Mouse (Mus musculus) cerebellum, adult 2 months (tissue): ENCODE data around the gene Fst. TPM values are rescaled to one million over a fixed set of nuclear protein-coding genes. Genes with fewer than 3 reads are reported as not detected.

Experiments
- DNase-seq, 2 experiments: peaks; one replicate each; pipeline ENCODE4 v3.0.0; 2021
- H3K27ac ChIP-seq: fragments of 200-500 bp; 2 replicates; pipeline ENCODE4 v1.5.1; 2012; ENCODE audit warnings: low read length, control low read depth, inconsistent platforms; ENCODE audit not compliant: insufficient read depth
- H3K27me3 ChIP-seq: fragments of 200-500 bp; 2 replicates; pipeline ENCODE4 v1.6.1; 2012; ENCODE audit warnings: inconsistent platforms, mild to moderate bottlenecking, low read length, moderate library complexity; ENCODE audit not compliant: control insufficient read depth, insufficient read depth
- H3K4me1 ChIP-seq: fragments of 200-500 bp; 2 replicates; pipeline ENCODE4 v1.6.1; 2011; ENCODE audit warnings: low read length; ENCODE audit not compliant: control insufficient read depth, insufficient read depth
- H3K4me3 ChIP-seq: fragments of 200-500 bp; replicated peaks from 2 replicates; pipeline ENCODE3; 2011; ENCODE audit warnings: mild to moderate bottlenecking, low read depth, low read length, control low read depth; ENCODE audit not compliant: insufficient read depth
- CTCF ChIP-seq: fragments of 200-500 bp; IDR thresholded peaks from 2 replicates; pipeline ENCODE4 v1.5.1; 2011; ENCODE audit warnings: low read depth, mild to moderate bottlenecking, control low read depth, low read length, moderate library complexity, borderline replicate concordance; ENCODE audit not compliant: insufficient read depth
- POLR2A ChIP-seq: fragments of 200-500 bp; IDR thresholded peaks from 2 replicates; pipeline ENCODE4 v1.6.1; 2011; ENCODE audit warnings: low read length, control low read depth, borderline replicate concordance; ENCODE audit not compliant: insufficient read depth
- WGBS: fragments of 180-500 bp; shearing (Covaris S2); methylation state at CpG from one replicate; pipeline ENCODE4 v1.1.7; 2018; 5-methylcytosine and 5-hydroxymethylcytosine counted together
- polyA plus RNA-seq: library from polyadenylated mRNA; depleted of rRNA; stranded (reverse); fragments of >200 nt; gene quantifications from 2 replicates; pipeline ENCODE4 v1.2.3, GENCODE M21; 2012; rRNA removed

The Fst gene
- polyA plus RNA-seq = 0.30 and 0.79 TPM in 2 replicates

DNA sequence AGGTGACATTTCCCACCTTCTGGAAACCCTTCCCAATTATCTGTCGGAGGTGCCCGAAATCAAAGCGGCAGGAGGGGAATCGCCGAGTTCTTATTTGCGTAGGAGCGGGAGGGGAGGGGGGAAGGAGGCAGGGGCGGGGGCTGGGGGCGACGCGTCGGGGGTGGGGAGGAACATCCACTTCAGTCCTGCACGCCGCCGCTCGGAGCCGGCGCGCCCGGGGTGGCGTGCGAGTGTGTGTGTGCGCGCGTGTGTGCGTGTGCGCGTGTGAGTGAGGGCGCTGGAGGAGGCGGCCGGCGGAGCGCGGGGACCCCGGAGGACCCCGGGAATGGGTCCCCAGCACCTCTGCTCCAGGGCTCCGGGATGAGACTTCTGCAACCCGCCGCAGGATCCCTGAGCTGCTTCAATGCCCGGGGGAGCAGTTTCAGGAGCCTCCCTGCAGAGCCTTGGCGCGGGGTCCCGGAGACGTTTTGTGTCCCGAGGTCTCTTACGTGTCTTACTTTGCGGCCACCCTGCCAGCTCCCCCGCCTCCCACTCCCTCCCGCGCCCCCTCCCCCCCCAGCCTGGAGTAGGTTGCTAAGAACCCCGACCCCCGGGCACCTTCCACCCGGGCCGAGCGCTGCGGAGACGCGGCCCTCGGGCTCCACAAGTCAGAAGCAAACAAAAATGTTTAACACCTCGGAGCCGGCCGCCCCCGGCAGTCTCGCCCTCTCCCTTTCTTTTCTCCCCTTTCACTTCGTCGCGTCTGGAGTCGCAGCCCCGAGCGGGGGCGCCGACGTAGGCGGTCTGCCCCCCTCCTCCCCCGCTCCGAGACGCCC, at the start of gene Fst:
TSS of gene Fst (minus strand) at position 66 of the 815 bp plus-strand sequence.
- peaks cover 16% of the 10 kb centered on the region; the same call in 1 of the 2 replicates for H3K27me3 ChIP-seq
- no peak within 1 kb of the TSS for H3K27ac ChIP-seq
- peak within 1 kb of the TSS; percentile 44 for H3K4me3 ChIP-seq
- TF ChIP-seq POLR2A (no peak), CTCF (no peak)
- under 1% methylated on average over 67 of the region's 77 CpGs for WGBS
- DNase-seq = peak in 1 of 2 experiments; percentile 14
- H3K4me1 ChIP-seq = peaks cover 5% of the 10 kb centered on the region; the same call in 1 of the 2 replicates

DNA sequence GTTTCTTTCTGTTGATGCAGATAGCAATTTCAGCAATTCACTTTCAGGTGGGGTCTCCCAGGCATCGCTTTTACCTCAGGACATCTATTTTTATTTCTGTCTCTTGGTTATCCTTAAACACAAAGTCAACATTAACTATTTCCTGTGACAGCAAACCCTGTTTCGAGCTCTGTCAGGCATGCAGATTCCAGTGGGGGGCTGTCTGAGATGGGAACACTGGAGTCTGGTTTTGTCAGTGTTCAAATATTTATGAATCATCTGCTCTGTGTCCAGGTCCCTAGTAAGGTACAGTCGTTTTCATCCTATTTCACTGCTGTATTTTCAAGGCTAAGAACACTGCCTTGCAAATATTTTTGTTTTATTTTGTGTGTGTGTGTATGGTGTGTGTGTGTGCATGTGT, 35.1 kb upstream of the Fst start:
- WGBS = 77% methylated on average over 3 of the region's 3 CpGs

GRCm38 (mm10) chr13:114488178-114488577, 29.4 kb upstream of the Fst start:
- Histone ChIP-seq H3K4me3 (no peak overlapping the region), H3K27me3 (no peaks in the 10 kb centered on the region), H3K27ac (no peak overlapping the region), H3K4me1 (no peaks in the 10 kb centered on the region)
- WGBS = 27% methylated on average over 7 of the region's 7 CpGs
- TF ChIP-seq POLR2A (no peak), CTCF (no peak)
- DNase-seq = no peak

More for the DNA sequence above, 35.1 kb upstream of the Fst start:
- no peak for TF ChIP-seq POLR2A
- no peak for TF ChIP-seq CTCF
- no peak for DNase-seq
- Histone ChIP-seq H3K4me1 (no peaks in the 10 kb centered on the region), H3K27ac (no peak overlapping the region), H3K4me3 (no peak overlapping the region), H3K27me3 (no peaks in the 10 kb centered on the region)

- Histone ChIP-seq H3K27ac (no peak overlapping the region), H3K4me3 (no peak overlapping the region), H3K4me1 (no peaks in the 10 kb centered on the region), H3K27me3 (no peaks in the 10 kb centered on the region)
- TF ChIP-seq POLR2A = no peak
- no peak for TF ChIP-seq CTCF
- WGBS = 73% methylated on average over 4 of the region's 4 CpGs
- DNase-seq = no peak
These were observed 19.6 kb upstream of the Fst start for GRCm38 (mm10) chr13:114478329-114478728.

DNA sequence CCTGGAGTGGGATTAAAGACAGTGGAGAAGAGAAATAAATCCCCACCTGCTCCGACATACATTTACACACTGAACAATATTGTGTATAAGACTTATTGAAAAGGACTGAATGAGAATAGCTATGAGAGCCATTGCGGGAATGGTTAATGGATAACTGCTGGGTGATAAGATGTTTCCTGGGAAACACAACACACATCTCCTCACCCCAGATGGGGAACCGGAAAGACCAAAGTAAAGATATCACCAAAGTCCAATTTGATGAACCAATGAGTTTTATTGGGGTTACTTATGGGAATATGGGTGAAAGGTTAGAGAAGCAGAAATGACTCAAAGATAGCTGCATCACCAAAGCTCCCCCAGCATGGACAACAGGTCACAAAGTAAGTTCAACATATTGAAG, 11.2 kb upstream of the Fst start:
- H3K27me3 ChIP-seq = no peaks in the 10 kb centered on the region
- no peak for DNase-seq
- H3K4me3 ChIP-seq = no peak overlapping the region
- TF ChIP-seq CTCF (no peak), POLR2A (no peak)
- 97% methylated on average over 3 of the region's 3 CpGs for WGBS
- no peak overlapping the region for H3K27ac ChIP-seq
- no peaks in the 10 kb centered on the region for H3K4me1 ChIP-seq

- DNase-seq = no peak
- H3K27me3 ChIP-seq = no peaks in the 10 kb centered on the region
- WGBS = 92% methylated on average over 6 of the region's 6 CpGs
- no peaks in the 10 kb centered on the region for H3K4me1 ChIP-seq
- no peak overlapping the region for H3K4me3 ChIP-seq
- H3K27ac ChIP-seq = no peak overlapping the region
- TF ChIP-seq POLR2A = no peak
- no peak for TF ChIP-seq CTCF
These were observed 7.6 kb upstream of the Fst start for GRCm38 (mm10) chr13:114466269-114466919.

DNA sequence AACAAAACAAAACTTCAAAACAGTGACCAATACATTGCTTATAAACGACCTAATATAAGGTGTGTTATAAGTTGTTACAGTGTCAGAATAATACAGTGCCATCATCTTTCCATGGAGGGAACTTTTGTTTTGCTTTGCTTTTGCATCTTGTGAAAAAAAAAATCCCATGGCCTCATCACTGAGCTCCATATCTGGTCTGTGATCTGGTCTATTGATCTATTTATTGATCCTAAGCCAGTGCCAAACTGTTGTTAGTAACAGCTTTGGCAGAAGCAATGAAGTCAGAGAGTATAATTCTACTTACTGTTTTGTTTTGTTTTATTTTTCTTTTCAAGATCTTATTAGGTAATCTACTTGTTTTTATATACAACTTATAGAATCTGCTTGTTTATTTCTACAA, 6.6 kb upstream of the Fst start:
- Histone ChIP-seq H3K27me3 (no peaks in the 10 kb centered on the region), H3K4me3 (no peak overlapping the region), H3K27ac (no peak overlapping the region), H3K4me1 (no peaks in the 10 kb centered on the region)
- 66% methylated on average over 1 of the region's 1 CpGs for WGBS
- TF ChIP-seq CTCF (no peak), POLR2A (no peak)
- DNase-seq = no peak

DNA sequence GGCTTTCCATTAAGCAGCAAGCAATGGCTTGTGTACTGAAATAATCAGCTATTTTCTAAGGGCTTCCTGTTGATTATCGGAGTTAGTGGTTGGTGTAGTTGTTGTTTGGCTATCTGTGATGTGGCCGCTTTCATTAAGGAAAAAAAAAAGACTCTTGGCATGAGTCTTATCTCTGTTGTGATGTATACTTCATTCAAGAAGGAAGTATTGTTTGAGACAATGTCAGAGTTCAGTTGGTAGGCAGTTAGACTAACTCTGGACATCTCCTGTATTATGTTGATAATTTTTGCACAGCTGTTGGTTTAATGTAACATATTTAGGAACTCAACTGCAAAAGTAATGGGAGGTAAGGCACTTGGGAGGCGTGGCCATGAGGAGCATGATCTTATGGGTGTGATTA, 6.1 kb upstream of the Fst start:
- TF ChIP-seq POLR2A (no peak), CTCF (no peak)
- WGBS = 87% methylated on average over 3 of the region's 3 CpGs
- H3K27ac ChIP-seq = no peak overlapping the region
- no peak for DNase-seq
- H3K27me3 ChIP-seq = no peaks in the 10 kb centered on the region; the same call in 1 of the 2 replicates
- no peaks in the 10 kb centered on the region for H3K4me1 ChIP-seq
- H3K4me3 ChIP-seq = no peak overlapping the region
